Mouse (Mus musculus): ENCODE measurements around the gene Pck1.

DNA sequence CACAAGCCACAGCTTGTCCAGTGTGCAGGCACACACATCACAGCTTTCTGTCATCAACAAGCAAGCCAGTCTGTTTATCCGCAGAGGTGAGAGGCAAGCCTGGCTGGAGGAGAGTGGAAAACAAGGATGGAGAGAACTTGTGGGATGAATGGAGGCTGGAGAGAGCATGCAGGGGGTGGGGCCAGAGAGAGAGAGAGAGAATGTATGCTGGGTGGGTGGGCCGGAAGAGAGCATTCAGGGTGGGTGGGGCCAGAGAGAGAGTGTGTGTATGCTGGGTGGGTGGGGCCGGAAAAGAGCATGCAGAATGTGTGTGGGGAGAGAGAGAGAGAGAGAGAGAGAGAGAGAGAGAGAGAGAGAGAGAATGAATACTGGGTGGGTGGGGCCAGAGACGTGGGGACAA, 51.8 kb downstream of the Pck1 start:
- TF ChIP-seq CTCF (IDR thresholded peaks at IDR 0.05; ENCODE audit: insufficient read depth, low read depth, low read length) (no peak), POLR2A (IDR thresholded peaks at IDR 0.05; ENCODE audit: insufficient read depth, low read depth, low read length) (no peak)
